Mouse (Mus musculus) midbrain, embryonic 16.5 days (tissue): ENCODE data around the gene Dbil5. TPM values are rescaled to one million over a fixed set of nuclear protein-coding genes. Genes with fewer than 3 reads are reported as not detected.

ENCODE experiments used
- ATAC-seq: fragments of 200-750 bp; cut with Nextera tagmentation; 2 replicates; pipeline ENCODE4 v1.8.0; 2017; ENCODE audit warnings: moderate TSS enrichment
- H3K27ac ChIP-seq: fragments of 300-500 bp; sonication (generic); 2 replicates; pipeline ENCODE4 v1.5.1; 2014; ENCODE audit warnings: mild to moderate bottlenecking, low read length, mixed read lengths
- H3K27me3 ChIP-seq: fragments of 300-500 bp; sonication (generic); 2 replicates; pipeline ENCODE4 v1.6.1; 2014; ENCODE audit warnings: low read depth, low read length, mixed read lengths; ENCODE audit not compliant: control insufficient read depth, insufficient read depth
- H3K36me3 ChIP-seq: fragments of 300-500 bp; sonication (generic); 2 replicates; pipeline ENCODE4 v1.6.1; 2014; ENCODE audit warnings: mild to moderate bottlenecking, low read length, moderate library complexity, mixed read lengths; ENCODE audit not compliant: control insufficient read depth, insufficient read depth
- H3K4me1 ChIP-seq: fragments of 300-500 bp; sonication (generic); 2 replicates; pipeline ENCODE4 v1.6.1; 2014; ENCODE audit warnings: mild to moderate bottlenecking, low read length, mixed read lengths; ENCODE audit not compliant: control insufficient read depth, insufficient read depth
- H3K4me2 ChIP-seq: fragments of 300-500 bp; sonication (generic); 2 replicates; pipeline ENCODE4 v1.6.1; 2014; ENCODE audit warnings: mild to moderate bottlenecking, low read length, mixed read lengths
- H3K4me3 ChIP-seq: fragments of 300-500 bp; sonication (generic); 2 replicates; pipeline ENCODE4 v1.5.1; 2014; ENCODE audit warnings: low read depth, mild to moderate bottlenecking, low read length, moderate library complexity, mixed read lengths
- H3K9ac ChIP-seq: fragments of 300-500 bp; sonication (generic); 2 replicates; pipeline ENCODE4 v1.6.1; 2014; ENCODE audit warnings: low read depth, low read length, mixed read lengths
- H3K9me3 ChIP-seq: fragments of 300-500 bp; sonication (generic); replicated peaks from 2 replicates; pipeline ENCODE4 v1.6.1; 2014; ENCODE audit warnings: mild to moderate bottlenecking, low read length, mixed read lengths; ENCODE audit not compliant: control insufficient read depth, poor library complexity, severe bottlenecking
- WGBS: fragments of 180-500 bp; shearing (Covaris S2); extraction: QIAGEN DNeasy Blood & Tissue Kit; methylation state at CpG from one replicate; pipeline ENCODE4 v1.1.7; 2014; 5-methylcytosine and 5-hydroxymethylcytosine counted together
- polyA plus RNA-seq: library from polyadenylated mRNA; unstranded; fragments of >200 nt; fragmentation: Nextera tagmentation; extraction: Ambion mirVana; gene quantifications from 2 replicates; pipeline ENCODE4 v1.2.1, GENCODE M21; 2015

The Dbil5 gene
- polyA plus RNA-seq, 1 experiment from 2014 or later = 1.0 TPM

DNA sequence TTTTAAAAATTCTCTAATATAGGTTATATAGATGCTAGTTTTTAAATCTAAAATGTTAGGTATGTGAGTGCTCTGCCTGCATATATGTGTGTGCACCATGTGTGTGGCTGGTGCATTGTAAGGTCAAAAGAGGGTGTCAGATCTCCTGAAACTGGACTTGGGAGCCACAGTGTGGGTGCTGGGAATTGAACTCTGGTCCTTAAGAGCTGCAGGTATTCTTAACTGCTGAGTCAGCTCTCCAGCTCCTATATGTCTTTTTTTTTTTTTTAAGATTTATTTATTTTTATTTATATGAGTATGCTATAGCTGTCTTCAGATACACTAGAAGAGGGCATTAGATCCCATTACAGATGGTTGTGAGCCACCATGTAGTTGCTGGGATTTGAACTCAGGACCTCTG lies 29.0 kb downstream of the Dbil5 start:
- no peak for ATAC-seq
- peaks cover 23% of the 10 kb centered on the region for H3K4me1 ChIP-seq
- 0 out of 2 replicates have a peak, but pooled peaks cover 3% of the 10 kb centered on the region for H3K36me3 ChIP-seq
- no peaks in the 10 kb centered on the region for H3K27me3 ChIP-seq
- no peaks in the 10 kb centered on the region for H3K9me3 ChIP-seq
- no peak overlapping the region for H3K4me2 ChIP-seq
- H3K4me3 ChIP-seq = no peak overlapping the region
- H3K9ac ChIP-seq = no peak overlapping the region
- H3K27ac ChIP-seq = no peak overlapping the region

DNA sequence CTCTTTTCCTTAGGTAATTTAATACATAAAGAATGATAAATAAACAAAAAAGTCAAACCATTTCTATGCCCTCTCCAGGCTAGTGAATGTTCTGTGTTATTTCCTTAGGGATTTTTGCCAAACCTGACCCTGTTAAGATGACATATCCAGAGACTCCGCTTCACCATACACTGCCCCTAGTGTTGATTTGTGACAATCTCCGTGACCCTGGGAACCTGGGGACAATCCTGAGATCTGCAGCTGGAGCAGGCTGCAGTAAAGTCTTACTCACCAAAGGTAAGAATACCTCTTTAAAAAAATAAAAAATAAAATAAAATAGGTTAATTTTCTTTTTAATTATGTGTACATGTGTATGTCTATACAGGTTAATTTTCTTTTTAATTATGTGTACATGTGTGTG lies 29.8 kb downstream of the Dbil5 start:
- H3K4me3 ChIP-seq = no peak overlapping the region
- no peak for ATAC-seq

GRCm38 (mm10) chr11:76252036-76252435 lies 34.6 kb downstream of the Dbil5 start:
- H3K4me1 ChIP-seq = no peaks in the 10 kb centered on the region
- H3K9ac ChIP-seq = no peak overlapping the region
- no peaks in the 10 kb centered on the region for H3K27me3 ChIP-seq
- H3K9me3 ChIP-seq = no peaks in the 10 kb centered on the region
- ATAC-seq = no peak
- no peak overlapping the region for H3K4me3 ChIP-seq
- no peak overlapping the region for H3K4me2 ChIP-seq
- H3K27ac ChIP-seq = no peak overlapping the region
- 59% methylated on average over 3 of the region's 3 CpGs for WGBS
- H3K36me3 ChIP-seq = 0 out of 2 replicates have a peak, but pooled peaks cover 3% of the 10 kb centered on the region

More for the DNA sequence above, 29.8 kb downstream of the Dbil5 start:
- Histone ChIP-seq H3K9me3 (no peaks in the 10 kb centered on the region), H3K4me2 (no peak overlapping the region), H3K36me3 (0 out of 2 replicates have a peak, but pooled peaks cover 3% of the 10 kb centered on the region), H3K27me3 (no peaks in the 10 kb centered on the region), H3K27ac (no peak overlapping the region), H3K4me1 (peaks cover 20% of the 10 kb centered on the region), H3K9ac (no peak overlapping the region)
- 52% methylated on average over 2 of the region's 2 CpGs for WGBS

GRCm38 (mm10) chr11:76253145-76253917 lies 35.9 kb downstream of the Dbil5 start:
- peak; percentile 71 for ATAC-seq
- WGBS = 56% methylated on average over 5 of the region's 5 CpGs
- no peak overlapping the region for H3K4me3 ChIP-seq
- H3K4me2 ChIP-seq = no peak overlapping the region
- no peaks in the 10 kb centered on the region for H3K9me3 ChIP-seq
- no peak overlapping the region for H3K27ac ChIP-seq
- H3K36me3 ChIP-seq = 0 out of 2 replicates have a peak, but pooled peaks cover 3% of the 10 kb centered on the region
- H3K27me3 ChIP-seq = no peaks in the 10 kb centered on the region
- no peaks in the 10 kb centered on the region for H3K4me1 ChIP-seq
- H3K9ac ChIP-seq = no peak overlapping the region

DNA sequence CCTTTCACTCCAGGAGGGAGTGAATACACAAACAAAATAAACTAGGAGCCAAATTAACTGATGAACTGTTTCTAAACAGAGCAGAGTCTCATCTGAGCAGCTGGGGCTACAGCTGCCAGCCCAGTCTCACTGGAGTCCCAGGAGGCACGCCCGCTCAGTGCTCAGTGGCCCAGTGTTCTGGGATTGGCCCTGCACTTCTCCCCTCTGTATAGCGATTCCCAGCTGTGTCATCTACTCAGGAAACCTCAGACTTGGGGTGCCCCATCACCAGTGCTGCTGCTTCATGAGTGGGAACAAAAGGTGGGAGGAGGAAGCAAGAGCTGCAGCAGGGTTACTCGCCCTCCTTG lies 36.5 kb downstream of the Dbil5 start:
- Histone ChIP-seq H3K4me2 (no peak overlapping the region), H3K4me1 (no peaks in the 10 kb centered on the region), H3K36me3 (0 out of 2 replicates have a peak, but pooled peaks cover 3% of the 10 kb centered on the region), H3K27ac (no peak overlapping the region), H3K4me3 (no peak overlapping the region), H3K9ac (no peak overlapping the region), H3K9me3 (no peaks in the 10 kb centered on the region), H3K27me3 (no peaks in the 10 kb centered on the region)
- 0 out of 2 replicates have a peak, but pooled peaks have one; percentile 23 for ATAC-seq
- WGBS = 79% methylated on average over 4 of the region's 4 CpGs

- H3K4me3 ChIP-seq = no peak overlapping the region
- no peaks in the 10 kb centered on the region for H3K9me3 ChIP-seq
- H3K9ac ChIP-seq = no peak overlapping the region
- H3K27ac ChIP-seq = no peak overlapping the region
- H3K4me2 ChIP-seq = no peak overlapping the region
- H3K4me1 ChIP-seq = peaks cover 4% of the 10 kb centered on the region
- ATAC-seq = no peak
- H3K36me3 ChIP-seq = no peaks in the 10 kb centered on the region
- 77% methylated on average over 4 of the region's 4 CpGs for WGBS
- no peaks in the 10 kb centered on the region for H3K27me3 ChIP-seq
These were observed 38.1 kb downstream of the Dbil5 start for GRCm38 (mm10) chr11:76255431-76256001.

DNA sequence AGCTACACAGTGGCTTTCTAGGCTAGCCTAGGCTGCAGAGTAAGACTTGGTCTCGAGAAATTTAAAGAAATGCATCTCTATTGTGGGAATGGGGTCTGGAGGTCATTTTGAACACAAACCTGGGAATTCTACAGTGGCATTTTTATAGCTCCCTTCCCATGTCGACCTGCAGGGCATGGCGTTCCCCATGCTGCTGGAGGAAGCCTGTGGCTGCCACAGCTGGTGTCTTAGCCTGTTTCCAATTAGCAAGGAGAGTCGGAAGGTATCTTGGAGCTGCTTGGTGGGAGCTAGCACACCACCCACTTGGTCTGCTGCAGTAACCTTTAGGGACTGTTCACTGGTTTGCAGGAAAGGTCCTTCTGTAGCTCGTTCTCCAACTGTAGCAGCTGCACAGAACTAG lies 38.7 kb downstream of the Dbil5 start:
- no peak for ATAC-seq
- H3K9me3 ChIP-seq = no peaks in the 10 kb centered on the region
- no peak overlapping the region for H3K4me2 ChIP-seq
- peaks cover 11% of the 10 kb centered on the region for H3K4me1 ChIP-seq
- no peaks in the 10 kb centered on the region for H3K36me3 ChIP-seq
- no peak overlapping the region for H3K27ac ChIP-seq
- no peak overlapping the region for H3K9ac ChIP-seq
- H3K4me3 ChIP-seq = no peak overlapping the region
- 50% methylated on average over 5 of the region's 5 CpGs for WGBS
- no peaks in the 10 kb centered on the region for H3K27me3 ChIP-seq

DNA sequence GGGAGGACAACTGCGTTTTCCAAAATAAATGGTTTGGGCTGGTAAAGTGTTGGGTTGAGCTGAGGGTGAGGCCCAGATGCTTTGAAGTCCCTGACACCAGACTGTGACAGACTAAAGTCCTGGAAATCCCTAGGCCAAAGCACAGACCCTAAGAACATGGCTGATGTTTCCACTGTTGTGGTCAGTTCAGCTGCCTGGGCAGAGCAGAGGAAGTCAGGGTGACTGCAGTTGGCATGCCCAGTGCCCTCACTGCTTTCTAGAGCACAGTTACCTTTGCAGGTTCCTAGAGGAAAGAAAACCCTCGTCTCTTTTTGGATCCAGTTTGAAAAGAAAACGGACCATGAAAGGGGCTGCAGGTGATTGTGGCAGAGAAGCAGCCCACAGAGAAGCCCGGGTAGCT lies 40.0 kb downstream of the Dbil5 start:
- peaks cover 11% of the 10 kb centered on the region for H3K4me1 ChIP-seq
- no peaks in the 10 kb centered on the region for H3K36me3 ChIP-seq
- ATAC-seq = no peak
- no peaks in the 10 kb centered on the region for H3K9me3 ChIP-seq
- WGBS = 85% methylated on average over 4 of the region's 4 CpGs
- H3K9ac ChIP-seq = no peak overlapping the region
- no peak overlapping the region for H3K4me3 ChIP-seq
- H3K27ac ChIP-seq = no peak overlapping the region
- H3K4me2 ChIP-seq = no peak overlapping the region
- no peaks in the 10 kb centered on the region for H3K27me3 ChIP-seq

- H3K27me3 ChIP-seq = no peaks in the 10 kb centered on the region
- 77% methylated on average over 6 of the region's 6 CpGs for WGBS
- H3K36me3 ChIP-seq = no peaks in the 10 kb centered on the region
- H3K4me3 ChIP-seq = no peak overlapping the region
- no peak overlapping the region for H3K4me2 ChIP-seq
- H3K9me3 ChIP-seq = no peaks in the 10 kb centered on the region
- no peak for ATAC-seq
- no peak overlapping the region for H3K9ac ChIP-seq
- H3K27ac ChIP-seq = no peak overlapping the region
- peaks cover 19% of the 10 kb centered on the region for H3K4me1 ChIP-seq
These were observed 41.1 kb downstream of the Dbil5 start for GRCm38 (mm10) chr11:76258511-76258910.
